Mouse (Mus musculus): ENCODE data around the gene Vmn1r236.

Gene Vmn1r236

GRCm38 (mm10) chr17:21282642-21283041 is at the start of gene Vmn1r236:
TSS of gene Vmn1r236 (plus strand) at chr17:21282942.
- no peak for DNase-seq (ENCODE audit: low read depth, low spot score)
- no peaks in the 10 kb centered on the region for H3K36me3 ChIP-seq (ENCODE audit: control insufficient read depth, insufficient read depth, low read length, poor library complexity, severe bottlenecking)
- no peaks in the 10 kb centered on the region for H3K27me3 ChIP-seq (ENCODE audit: control insufficient read depth, insufficient read depth, low read length, poor library complexity, severe bottlenecking)

- no peaks in the 10 kb centered on the region for H3K27me3 ChIP-seq (ENCODE audit: control insufficient read depth, insufficient read depth, low read length, poor library complexity, severe bottlenecking)
- no peaks in the 10 kb centered on the region for H3K36me3 ChIP-seq (ENCODE audit: control insufficient read depth, insufficient read depth, low read length, poor library complexity, severe bottlenecking)
- no peak for DNase-seq (ENCODE audit: low read depth, low spot score)
Measured at GRCm38 (mm10) chr17:21256111-21256510, 26.6 kb upstream of the Vmn1r236 start, which contains the start of gene Vmn1r235. TSS of gene Vmn1r235 (plus strand) at chr17:21256411.

GRCm38 (mm10) chr17:21272103-21272502 is 10.6 kb upstream of the Vmn1r236 start:
- Histone ChIP-seq H3K27me3 (ENCODE audit: control insufficient read depth, insufficient read depth, low read length, poor library complexity, severe bottlenecking) (no peaks in the 10 kb centered on the region), H3K36me3 (ENCODE audit: control insufficient read depth, insufficient read depth, low read length, poor library complexity, severe bottlenecking) (no peaks in the 10 kb centered on the region)
- peak; percentile 82 for DNase-seq (ENCODE audit: low read depth, low spot score)

DNA sequence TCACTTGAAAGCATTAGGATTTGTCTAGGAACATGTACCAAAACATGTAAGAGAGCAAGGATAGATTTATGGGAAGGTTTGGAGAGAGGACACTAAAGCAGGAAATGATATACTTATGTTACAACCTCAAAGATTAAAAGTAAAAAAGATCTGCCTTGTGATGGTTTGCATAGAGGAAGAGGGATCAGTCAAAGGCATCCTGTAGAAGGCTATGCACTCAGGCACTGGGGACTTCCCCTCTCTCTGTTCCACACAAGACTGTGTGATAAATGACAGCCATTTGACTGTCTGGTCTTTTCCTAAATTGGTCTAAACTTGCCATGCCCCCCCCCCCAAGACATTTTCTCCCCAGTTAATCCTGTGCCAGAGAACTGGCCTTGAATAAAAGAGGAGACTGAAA is 1.7 kb downstream of the Vmn1r236 start:
- DNase-seq (ENCODE audit: low read depth, low spot score) = no peak
- Histone ChIP-seq H3K36me3 (ENCODE audit: control insufficient read depth, insufficient read depth, low read length, poor library complexity, severe bottlenecking) (no peaks in the 10 kb centered on the region), H3K27me3 (ENCODE audit: control insufficient read depth, insufficient read depth, low read length, poor library complexity, severe bottlenecking) (no peaks in the 10 kb centered on the region)

GRCm38 (mm10) chr17:21289695-21290094 is 7.0 kb downstream of the Vmn1r236 start:
- Histone ChIP-seq H3K27me3 (ENCODE audit: control insufficient read depth, insufficient read depth, low read length, poor library complexity, severe bottlenecking) (no peaks in the 10 kb centered on the region), H3K36me3 (ENCODE audit: control insufficient read depth, insufficient read depth, low read length, poor library complexity, severe bottlenecking) (no peaks in the 10 kb centered on the region)
- DNase-seq (ENCODE audit: low read depth, low spot score) = no peak

GRCm38 (mm10) chr17:21311565-21311964 is 28.8 kb downstream of the Vmn1r236 start, which contains the start of gene Vmn1r237:
TSS of gene Vmn1r237 (plus strand) at chr17:21311865.
- no peaks in the 10 kb centered on the region for H3K27me3 ChIP-seq (ENCODE audit: control insufficient read depth, insufficient read depth, low read length, poor library complexity, severe bottlenecking)
- no peaks in the 10 kb centered on the region for H3K36me3 ChIP-seq (ENCODE audit: control insufficient read depth, insufficient read depth, low read length, poor library complexity, severe bottlenecking)
- DNase-seq (ENCODE audit: low read depth, low spot score) = no peak
